Mouse (Mus musculus) frontal cortex, adult (tissue): ENCODE results near the gene Aplp1.

Source experiments
- ATAC-seq: cut with Nextera tagmentation; 2 replicates; pipeline ENCODE4 v1.9.2; 2017; ENCODE audit warnings: mild to moderate bottlenecking, moderate library complexity, mixed read lengths; ENCODE audit not compliant: low TSS enrichment

Gene Aplp1

GRCm38 (mm10) chr7:30411023-30411422, 34.3 kb downstream of the Aplp1 start:
- ATAC-seq, result no peak

GRCm38 (mm10) chr7:30409789-30410188, 35.5 kb downstream of the Aplp1 start:
- no peak for ATAC-seq

- no peak for ATAC-seq
Measured at GRCm38 (mm10) chr7:30408639-30409038, 36.7 kb downstream of the Aplp1 start.

- ATAC-seq, result no peak
Measured at GRCm38 (mm10) chr7:30402343-30402742, 43.0 kb downstream of the Aplp1 start.

GRCm38 (mm10) chr7:30399671-30400070, 45.7 kb downstream of the Aplp1 start:
- no peak for ATAC-seq

GRCm38 (mm10) chr7:30394871-30395270, 50.5 kb downstream of the Aplp1 start:
- no peak for ATAC-seq

- no peak for ATAC-seq
Measured at GRCm38 (mm10) chr7:30394379-30394778, 51.0 kb downstream of the Aplp1 start.

GRCm38 (mm10) chr7:30393631-30394030, 51.7 kb downstream of the Aplp1 start:
- no peak for ATAC-seq

GRCm38 (mm10) chr7:30392746-30393520, 52.4 kb downstream of the Aplp1 start:
- no peak for ATAC-seq
